Mouse (Mus musculus) heart, adult 9 months (tissue): ENCODE measurements around the gene Carnmt1.

Source experiments
- DNase-seq, 2 experiments: peaks; one replicate each; pipeline ENCODE4 v3.0.0; 2022; ENCODE audit warnings: low spot score in 2 of 2

Gene Carnmt1

GRCm38 (mm10) chr19:18654330-18654729 is 16.2 kb upstream of the Carnmt1 start:
- DNase-seq: no peak

GRCm38 (mm10) chr19:18654984-18655383 is 15.6 kb upstream of the Carnmt1 start:
- DNase-seq: no peak

- no peak for DNase-seq
Observed at GRCm38 (mm10) chr19:18655999-18656398, 14.6 kb upstream of the Carnmt1 start.

GRCm38 (mm10) chr19:18658473-18658872 is 12.1 kb upstream of the Carnmt1 start:
- DNase-seq: no peak

- no peak for DNase-seq
Observed at GRCm38 (mm10) chr19:18659349-18659748, 11.2 kb upstream of the Carnmt1 start.

GRCm38 (mm10) chr19:18660466-18660865 is 10.1 kb upstream of the Carnmt1 start:
- no peak for DNase-seq

GRCm38 (mm10) chr19:18661683-18662082 is 8.9 kb upstream of the Carnmt1 start:
- no peak for DNase-seq

GRCm38 (mm10) chr19:18663904-18664303 is 6.7 kb upstream of the Carnmt1 start:
- DNase-seq: no peak

- DNase-seq: no peak
Observed at GRCm38 (mm10) chr19:18666966-18667365, 3.6 kb upstream of the Carnmt1 start.

GRCm38 (mm10) chr19:18669551-18669950 is 1.0 kb upstream of the Carnmt1 start:
- DNase-seq: no peak

GRCm38 (mm10) chr19:18671056-18671741 is 635 bp downstream of the Carnmt1 start:
- peak; percentile 23 to 35 for DNase-seq

GRCm38 (mm10) chr19:18672498-18672897 is 1.9 kb downstream of the Carnmt1 start:
- no peak for DNase-seq

GRCm38 (mm10) chr19:18673116-18673515 is 2.6 kb downstream of the Carnmt1 start:
- no peak for DNase-seq

- no peak for DNase-seq
Observed at GRCm38 (mm10) chr19:18682142-18682541, 11.6 kb downstream of the Carnmt1 start.

GRCm38 (mm10) chr19:18687556-18687955 is 17.0 kb downstream of the Carnmt1 start:
- DNase-seq: no peak

GRCm38 (mm10) chr19:18692176-18692575 is 21.6 kb downstream of the Carnmt1 start:
- no peak for DNase-seq

GRCm38 (mm10) chr19:18692768-18693167 is 22.2 kb downstream of the Carnmt1 start:
- DNase-seq: no peak

- DNase-seq: no peak
Observed at GRCm38 (mm10) chr19:18695116-18695515, 24.6 kb downstream of the Carnmt1 start.

- no peak for DNase-seq
Observed at GRCm38 (mm10) chr19:18695552-18695951, 25.0 kb downstream of the Carnmt1 start.

- no peak for DNase-seq
Observed at GRCm38 (mm10) chr19:18708101-18708500, 37.5 kb downstream of the Carnmt1 start.

- DNase-seq: no peak
Observed at GRCm38 (mm10) chr19:18710903-18711302, 40.3 kb downstream of the Carnmt1 start.

GRCm38 (mm10) chr19:18711589-18711988 is 41.0 kb downstream of the Carnmt1 start:
- no peak for DNase-seq

- no peak for DNase-seq
Observed at GRCm38 (mm10) chr19:18712153-18712865, 41.7 kb downstream of the Carnmt1 start.
